Mouse (Mus musculus): ENCODE results near the gene Ces2g. TPM values are rescaled to one million over a fixed set of nuclear protein-coding genes. Genes with fewer than 3 reads are reported as not detected.

Ces2g gene
- 8.6 and 44.6 TPM in 2 replicates for polyA plus RNA-seq (2012; ENCODE audit: low replicate concordance)

DNA sequence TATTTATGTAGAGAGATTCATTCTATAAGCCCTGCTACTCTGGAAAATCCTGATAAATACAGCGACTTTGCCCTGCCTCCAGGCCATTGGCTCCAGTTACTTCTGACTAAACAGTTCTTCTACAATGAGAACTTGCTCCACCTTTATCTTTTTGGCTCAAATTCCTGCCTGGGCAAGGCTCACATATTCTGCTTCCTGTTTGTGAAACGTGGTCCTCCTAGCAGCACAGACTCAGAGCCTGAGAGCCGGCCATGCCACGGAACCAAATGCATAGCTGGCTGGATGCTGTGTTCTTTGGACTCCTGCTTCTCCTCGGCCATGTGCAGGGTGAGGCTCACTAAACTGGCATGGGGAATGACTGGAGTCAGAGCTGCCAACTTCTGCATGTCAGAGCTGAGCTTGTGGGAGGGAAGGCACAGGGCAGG lies at the start of gene Ces2g:
Gene Ces2g (plus strand): TSS at position 182 of the 425 bp plus-strand sequence.

DNA sequence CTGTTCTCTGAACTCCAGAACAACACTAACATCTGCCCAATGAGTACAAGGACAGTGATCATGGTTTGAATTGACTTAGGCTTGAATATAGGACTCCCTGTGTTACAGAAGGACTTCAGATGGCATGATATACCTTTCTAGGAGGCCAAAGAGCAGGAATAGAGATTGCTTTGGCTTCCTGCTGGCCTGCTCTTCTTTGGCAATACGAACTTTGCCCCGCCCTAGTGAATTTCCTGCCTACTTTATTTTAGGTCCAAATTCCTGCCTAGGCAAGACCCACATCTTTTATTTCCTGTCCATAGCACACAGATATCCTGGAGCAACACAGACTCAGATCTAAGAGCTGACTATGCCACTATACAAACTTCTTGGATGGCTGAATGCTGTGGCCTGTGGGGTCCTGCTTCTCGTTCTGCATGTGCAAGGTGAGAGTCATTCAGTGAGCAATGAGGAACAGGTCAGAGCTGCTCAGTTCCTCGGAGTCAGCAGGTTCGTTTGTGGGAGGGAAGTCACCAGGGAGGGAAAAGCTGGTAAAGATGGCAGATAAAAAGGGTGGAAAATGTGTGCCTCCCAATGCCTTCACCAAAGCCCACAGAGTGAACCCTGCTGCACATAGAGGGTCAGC lies 35.4 kb upstream of the Ces2g start, which contains the start of gene Ces2e:
Gene Ces2e (plus strand): TSS at position 289 of the 625 bp plus-strand sequence.

DNA sequence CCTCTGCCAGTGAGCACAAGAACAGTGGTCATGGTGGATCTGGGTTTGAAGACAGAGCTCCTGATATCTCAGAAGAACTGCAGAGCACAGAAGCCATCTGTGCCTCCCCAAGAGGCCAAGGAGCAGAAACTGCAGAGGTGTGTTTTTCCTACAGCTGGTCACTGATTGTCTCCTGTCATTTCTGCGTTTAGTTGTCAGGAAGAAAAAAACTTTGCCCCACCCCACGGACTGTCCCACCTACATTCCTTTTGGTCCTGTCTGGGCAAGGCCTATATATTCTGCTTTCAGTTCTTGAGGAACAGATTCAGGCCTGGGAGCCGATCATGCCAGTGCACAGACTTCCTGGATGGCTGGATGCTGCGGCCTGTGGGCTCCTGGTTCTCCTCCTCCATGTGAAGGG lies 14.5 kb upstream of the Ces2g start, which contains the start of gene Ces2f:
Gene Ces2f (plus strand): TSS at position 301 of the 400 bp plus-strand sequence.

DNA sequence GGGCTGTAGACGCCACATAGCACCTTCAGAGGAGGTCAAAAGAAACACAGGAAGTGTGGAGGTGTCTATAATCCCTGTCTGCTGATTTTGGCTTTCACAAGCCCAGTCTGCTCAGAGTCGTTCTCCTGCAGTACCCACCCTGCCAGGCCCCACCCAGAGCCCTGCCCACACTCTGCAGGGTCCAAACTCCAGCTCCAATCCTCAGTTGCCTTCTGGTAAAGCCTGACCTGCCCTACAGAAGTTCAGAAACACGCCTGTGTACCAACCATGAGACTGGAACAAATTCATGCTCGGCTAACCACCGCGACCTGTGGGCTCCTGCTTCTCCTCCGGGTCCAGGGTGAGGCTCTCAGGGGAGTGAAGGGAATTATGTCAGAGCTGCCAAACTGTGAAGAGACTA lies 39.1 kb downstream of the Ces2g start, which contains the start of gene Ces2h:
Gene Ces2h (plus strand): TSS at position 268 of the 400 bp plus-strand sequence.

Other genes with a start within 250 kb of the Ces2g start
- not detected in 2 replicates for gene Ces2a, start 227.7 kb upstream of the Ces2g start, polyA plus RNA-seq (2012; ENCODE audit: low replicate concordance)
- not detected in 2 replicates for gene Ces2b, start 130.1 kb upstream of the Ces2g start, polyA plus RNA-seq (2012; ENCODE audit: low replicate concordance)
- gene Ces2c, start 114.7 kb upstream of the Ces2g start, polyA plus RNA-seq (2012; ENCODE audit: low replicate concordance): not detected in 2 replicates
- not detected in 2 replicates for gene Ces2e, start 35.5 kb upstream of the Ces2g start, polyA plus RNA-seq (2012; ENCODE audit: low replicate concordance)
- gene Ces2f, start 14.4 kb upstream of the Ces2g start, polyA plus RNA-seq (2012; ENCODE audit: low replicate concordance): 0.06 TPM in 1 of 2 replicates, not detected in the other
- gene Ces2h, start 39.1 kb downstream of the Ces2g start, polyA plus RNA-seq (2012; ENCODE audit: low replicate concordance): not detected in 2 replicates
- not detected in 2 replicates for gene Ces3a, start 86.9 kb downstream of the Ces2g start, polyA plus RNA-seq (2012; ENCODE audit: low replicate concordance)
- not detected in 2 replicates for gene Ces3b, start 122.0 kb downstream of the Ces2g start, polyA plus RNA-seq (2012; ENCODE audit: low replicate concordance)
- not detected in 2 replicates for gene Ces4a, start 170.1 kb downstream of the Ces2g start, polyA plus RNA-seq (2012; ENCODE audit: low replicate concordance)
- 6.1 and 10.6 TPM in 2 replicates for gene Cbfb, start 209.0 kb downstream of the Ces2g start, polyA plus RNA-seq (2012; ENCODE audit: low replicate concordance)

Measured in leukemia stem cell, adult 10-12 weeks (primary cell).